Mouse (Mus musculus) liver, embryonic 15.5 days (tissue): ENCODE results near the gene Bdp1. TPM values are rescaled to one million over a fixed set of nuclear protein-coding genes. Genes with fewer than 3 reads are reported as not detected.

Experiments used
- ATAC-seq: fragments of 200-750 bp; cut with Nextera tagmentation; 2 replicates; pipeline ENCODE4 v1.8.0; 2017; ENCODE audit warnings: moderate number of reproducible peaks, mild to moderate bottlenecking, moderate library complexity; ENCODE audit not compliant: insufficient read depth
- H3K27ac ChIP-seq: fragments of 300-500 bp; sonication (generic); replicated peaks from 2 replicates; pipeline ENCODE4 v1.5.1; 2015; ENCODE audit warnings: mild to moderate bottlenecking, inconsistent platforms
- H3K27me3 ChIP-seq: fragments of 300-500 bp; sonication (generic); 2 replicates; pipeline ENCODE4 v1.6.1; 2015; ENCODE audit warnings: mild to moderate bottlenecking, inconsistent platforms
- H3K36me3 ChIP-seq: fragments of 300-500 bp; sonication (generic); replicated peaks from 2 replicates; pipeline ENCODE4 v1.6.1; 2015; ENCODE audit warnings: moderate library complexity, mild to moderate bottlenecking, inconsistent platforms
- H3K4me1 ChIP-seq: fragments of 300-500 bp; sonication (generic); replicated peaks from 2 replicates; pipeline ENCODE4 v1.6.1; 2015; ENCODE audit warnings: inconsistent platforms
- H3K4me2 ChIP-seq: fragments of 300-500 bp; sonication (generic); 2 replicates; pipeline ENCODE4 v1.6.1; 2015; ENCODE audit warnings: moderate library complexity, mild to moderate bottlenecking, inconsistent platforms
- H3K4me3 ChIP-seq: fragments of 300-500 bp; sonication (generic); replicated peaks from 2 replicates; pipeline ENCODE4 v1.5.1; 2015; ENCODE audit warnings: mild to moderate bottlenecking, inconsistent platforms
- H3K9ac ChIP-seq: fragments of 300-500 bp; sonication (generic); 2 replicates; pipeline ENCODE4 v1.6.1; 2015; ENCODE audit warnings: moderate library complexity, mild to moderate bottlenecking, inconsistent platforms
- H3K9me3 ChIP-seq: fragments of 300-500 bp; sonication (generic); replicated peaks from 2 replicates; pipeline ENCODE4 v1.6.1; 2016; ENCODE audit warnings: inconsistent platforms
- WGBS: fragments of 180-500 bp; shearing (Covaris S2); methylation state at CpG from one replicate; pipeline ENCODE4 v1.1.7; 2015; ENCODE audit warnings: mixed read lengths; ENCODE audit not compliant: insufficient replicate concordance; 5-methylcytosine and 5-hydroxymethylcytosine counted together
- polyA plus RNA-seq: library from polyadenylated mRNA; unstranded; fragments of >200 nt; fragmentation: Nextera tagmentation; extraction: Ambion mirVana; gene quantifications from 2 replicates; pipeline ENCODE4 v1.2.1, GENCODE M21; 2015

The Bdp1 gene
- polyA plus RNA-seq = 12.0 and 14.2 TPM in 2 replicates

- ATAC-seq = peak; percentile 80
Measured at GRCm38 (mm10) chr13:100103748-100104254, at the start of gene Bdp1. Gene Bdp1, minus strand, starts transcription at chr13:100104070.

GRCm38 (mm10) chr13:100152659-100153058 lies 48.8 kb upstream of the Bdp1 start:
- no peak overlapping the region for H3K4me3 ChIP-seq
- no peak for ATAC-seq
- no peaks in the 10 kb centered on the region for H3K36me3 ChIP-seq
- WGBS = 40% methylated on average over 1 of the region's 1 CpGs
- peaks cover 8% of the 10 kb centered on the region; the same call in 1 of the 2 replicates for H3K4me1 ChIP-seq
- no peaks in the 10 kb centered on the region for H3K27me3 ChIP-seq
- no peaks in the 10 kb centered on the region for H3K9me3 ChIP-seq
- H3K27ac ChIP-seq = no peak overlapping the region
- no peak overlapping the region for H3K4me2 ChIP-seq
- H3K9ac ChIP-seq = no peak overlapping the region

More at GRCm38 (mm10) chr13:100103748-100104254, at the start of gene Bdp1:
- Histone ChIP-seq H3K9ac (peak within 1 kb of the TSS; percentile 95), H3K27me3 (peaks cover 12% of the 10 kb centered on the region), H3K27ac (peak within 1 kb of the TSS; percentile 81), H3K9me3 (no peaks in the 10 kb centered on the region), H3K4me3 (peak within 1 kb of the TSS; percentile 97), H3K36me3 (peaks cover 2% of the 10 kb centered on the region; the same call in 1 of the 2 replicates), H3K4me1 (peaks cover 48% of the 10 kb centered on the region), H3K4me2 (peak within 1 kb of the TSS; percentile 70)
- under 1% methylated on average over 44 of the region's 44 CpGs for whole genome bisulfite sequencing

GRCm38 (mm10) chr13:100141646-100142314 lies 37.9 kb upstream of the Bdp1 start:
- Histone ChIP-seq H3K4me3 (no peak overlapping the region), H3K9ac (no peak overlapping the region), H3K9me3 (no peaks in the 10 kb centered on the region), H3K4me1 (no peaks in the 10 kb centered on the region), H3K27me3 (no peaks in the 10 kb centered on the region), H3K36me3 (peaks cover 26% of the 10 kb centered on the region), H3K4me2 (no peak overlapping the region), H3K27ac (no peak overlapping the region)
- ATAC-seq = no peak
- 63% methylated on average over 8 of the region's 8 CpGs for WGBS

GRCm38 (mm10) chr13:100125258-100125643 lies 21.4 kb upstream of the Bdp1 start:
- Histone ChIP-seq H3K27ac (0 out of 2 replicates have a peak overlapping the region, but pooled peaks have one; percentile 53), H3K9ac (peak overlapping the region; percentile 81), H3K36me3 (peaks cover 31% of the 10 kb centered on the region), H3K27me3 (0 out of 2 replicates have a peak, but pooled peaks cover 3% of the 10 kb centered on the region), H3K4me2 (peak overlapping the region; percentile 80), H3K9me3 (no peaks in the 10 kb centered on the region), H3K4me1 (peaks cover 15% of the 10 kb centered on the region), H3K4me3 (peak overlapping the region; percentile 95)
- 0 out of 2 replicates have a peak, but pooled peaks have one; percentile 22 for ATAC-seq
- 2% methylated on average over 10 of the region's 10 CpGs for WGBS

- Histone ChIP-seq H3K9ac (peak within 1 kb of the TSS; percentile 81), H3K4me1 (peaks cover 15% of the 10 kb centered on the region), H3K4me3 (peak within 1 kb of the TSS; percentile 95), H3K27me3 (0 out of 2 replicates have a peak, but pooled peaks cover 3% of the 10 kb centered on the region), H3K4me2 (peak within 1 kb of the TSS; percentile 80), H3K36me3 (peaks cover 28% of the 10 kb centered on the region), H3K9me3 (no peaks in the 10 kb centered on the region), H3K27ac (peak within 1 kb of the TSS; percentile 53; the same call in 1 of the 2 replicates)
- 4% methylated on average over 42 of the region's 42 CpGs for WGBS
- peak; percentile 95 for ATAC-seq
Measured at GRCm38 (mm10) chr13:100124423-100125257, 20.8 kb upstream of the Bdp1 start, which contains the start of gene Smn1. Gene Smn1, plus strand, starts transcription at chr13:100124852.

- Histone ChIP-seq H3K4me3 (peak overlapping the region; percentile 95), H3K27me3 (0 out of 2 replicates have a peak, but pooled peaks cover 3% of the 10 kb centered on the region), H3K36me3 (peaks cover 23% of the 10 kb centered on the region), H3K4me2 (peak overlapping the region; percentile 80), H3K4me1 (peaks cover 15% of the 10 kb centered on the region), H3K9ac (no peak overlapping the region), H3K9me3 (no peaks in the 10 kb centered on the region), H3K27ac (no peak overlapping the region)
- 69% methylated on average over 3 of the region's 3 CpGs for WGBS
- ATAC-seq = no peak
Measured at GRCm38 (mm10) chr13:100123970-100124369, 20.1 kb upstream of the Bdp1 start.

GRCm38 (mm10) chr13:100112218-100112972 lies 8.5 kb upstream of the Bdp1 start:
- Histone ChIP-seq H3K4me3 (no peak overlapping the region), H3K36me3 (no peaks in the 10 kb centered on the region), H3K4me1 (peaks cover 17% of the 10 kb centered on the region), H3K9ac (no peak overlapping the region), H3K4me2 (no peak overlapping the region), H3K9me3 (no peaks in the 10 kb centered on the region), H3K27ac (no peak overlapping the region), H3K27me3 (peaks cover 6% of the 10 kb centered on the region; the same call in 1 of the 2 replicates)
- ATAC-seq = no peak
- 33% methylated on average over 5 of the region's 5 CpGs for WGBS

- H3K27me3 ChIP-seq = peaks cover 12% of the 10 kb centered on the region
- peak within 1 kb of the TSS; percentile 52 for H3K9ac ChIP-seq
- H3K4me1 ChIP-seq = peaks cover 30% of the 10 kb centered on the region
- peak within 1 kb of the TSS; percentile 89 for H3K4me2 ChIP-seq
- H3K9me3 ChIP-seq = no peaks in the 10 kb centered on the region
- peak within 1 kb of the TSS; percentile 70 for H3K4me3 ChIP-seq
- H3K36me3 ChIP-seq = no peaks in the 10 kb centered on the region
- ATAC-seq = peak; percentile 53
- 1% methylated on average over 76 of the region's 76 CpGs for WGBS
- H3K27ac ChIP-seq = no peak within 1 kb of the TSS
Measured at GRCm38 (mm10) chr13:100107652-100108472, 4.0 kb upstream of the Bdp1 start, which contains the start of gene Serf1. Gene Serf1, plus strand, starts transcription at chr13:100108012.

- ATAC-seq = peak; percentile 22
- Histone ChIP-seq H3K27me3 (peaks cover 8% of the 10 kb centered on the region), H3K36me3 (peaks cover 7% of the 10 kb centered on the region; the same call in 1 of the 2 replicates)
Measured at GRCm38 (mm10) chr13:100103052-100103658, 715 bp downstream of the Bdp1 start.

More at GRCm38 (mm10) chr13:100103052-100103658, 715 bp downstream of the Bdp1 start:
- Histone ChIP-seq H3K9ac (peak overlapping the region; percentile 95), H3K9me3 (no peaks in the 10 kb centered on the region), H3K4me2 (peak overlapping the region; percentile 70), H3K4me3 (peak overlapping the region; percentile 97), H3K4me1 (peaks cover 43% of the 10 kb centered on the region), H3K27ac (peak overlapping the region; percentile 81)
- 2% methylated on average over 15 of the region's 15 CpGs for WGBS
